Mouse (Mus musculus): ENCODE data around the gene Tstd1. TPM values are rescaled to one million over a fixed set of nuclear protein-coding genes. Genes with fewer than 3 reads are reported as not detected.
A peak's percentile ranks its signal among the peaks of the same experiment; 100 is the strongest.

The Tstd1 gene
- total and polyA plus RNA-seq, 3 experiments: 1.3 to 3.1 (median 1.8) TPM

DNA sequence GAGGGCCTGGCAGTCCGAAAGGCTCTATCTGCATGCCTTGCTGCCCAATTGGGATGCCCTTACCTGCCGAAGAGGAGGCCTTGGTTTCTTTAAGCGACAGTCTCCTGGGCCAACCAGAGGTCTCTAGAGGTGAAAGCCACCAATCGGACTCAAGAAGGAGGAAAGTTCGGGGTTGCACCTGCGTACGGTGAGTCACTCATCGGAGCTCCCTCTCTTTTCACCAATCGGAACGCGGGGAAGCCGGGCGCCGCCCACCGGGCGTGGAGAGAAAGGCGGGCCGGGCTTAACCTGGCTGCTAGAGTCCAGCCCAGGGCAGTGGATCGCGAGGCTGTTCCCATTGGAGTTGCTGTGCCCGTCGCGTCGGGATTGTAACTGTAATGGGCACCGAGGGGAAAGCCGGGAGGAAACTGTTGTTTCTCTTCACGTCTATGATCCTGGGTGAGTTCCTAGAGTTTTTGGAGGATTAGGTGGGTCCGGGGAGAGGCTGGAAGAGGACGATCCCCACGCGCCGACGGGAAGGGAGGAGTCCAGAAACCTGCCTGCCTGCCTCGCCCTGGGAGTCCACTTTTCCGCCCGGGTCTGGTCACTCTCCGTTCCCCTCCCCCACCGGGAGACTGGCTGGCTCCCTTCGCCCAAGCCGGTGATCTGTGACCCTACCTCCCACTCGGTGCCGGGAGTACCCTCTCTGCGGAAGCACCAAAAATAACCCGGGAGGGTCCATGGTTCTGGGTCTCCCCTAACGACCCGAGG lies 18.8 kb downstream of the Tstd1 start, which contains the start of gene F11r:
F11r (plus strand) TSS at position 272 of the 750 bp plus-strand sequence.
- DNase-seq: peak; percentile 88 to 89
- Histone ChIP-seq H3K9ac (ENCODE audit: low read depth, low read length) (peak within 1 kb of the TSS; percentile 74), H3K27ac (peak within 1 kb of the TSS; percentile 87), H3K36me3 (ENCODE audit: control insufficient read depth, insufficient read depth, low read length) (no peaks in the 10 kb centered on the region; the same call in 1 of the 2 replicates), H3K4me3 (peak within 1 kb of the TSS; percentile 59), H3K79me2 (replicated peaks; ENCODE audit: control insufficient read depth, insufficient read depth, low read length) (no peaks in the 10 kb centered on the region), H3K4me1 (ENCODE audit: control insufficient read depth, insufficient read depth, low read length) (peaks cover 15% of the 10 kb centered on the region), H3K27me3 (ENCODE audit: control insufficient read depth, insufficient read depth, low read length) (no peaks in the 10 kb centered on the region)
- intact Hi-C loops (cut with DNase I): loop anchor here (1.0 to 5.0 kb wide), 2 partner anchors 25 to 35 kb away; no protein-coding TSS in a partner anchor
- WGBS: 2% methylated on average over 46 of the region's 46 CpGs
- 0 out of 2 replicates have a peak, but pooled peaks have one; percentile 3 for TF ChIP-seq EP300 (IDR thresholded peaks at IDR 0.05; ENCODE audit: insufficient read depth, low read depth, low read length)
- peak; percentile 95 for TF ChIP-seq POLR2A (IDR thresholded peaks at IDR 0.05; ENCODE audit: insufficient read depth, low read depth, low read length)
- TF ChIP-seq CTCF (IDR thresholded peaks at IDR 0.05): peak; percentile 54

DNA sequence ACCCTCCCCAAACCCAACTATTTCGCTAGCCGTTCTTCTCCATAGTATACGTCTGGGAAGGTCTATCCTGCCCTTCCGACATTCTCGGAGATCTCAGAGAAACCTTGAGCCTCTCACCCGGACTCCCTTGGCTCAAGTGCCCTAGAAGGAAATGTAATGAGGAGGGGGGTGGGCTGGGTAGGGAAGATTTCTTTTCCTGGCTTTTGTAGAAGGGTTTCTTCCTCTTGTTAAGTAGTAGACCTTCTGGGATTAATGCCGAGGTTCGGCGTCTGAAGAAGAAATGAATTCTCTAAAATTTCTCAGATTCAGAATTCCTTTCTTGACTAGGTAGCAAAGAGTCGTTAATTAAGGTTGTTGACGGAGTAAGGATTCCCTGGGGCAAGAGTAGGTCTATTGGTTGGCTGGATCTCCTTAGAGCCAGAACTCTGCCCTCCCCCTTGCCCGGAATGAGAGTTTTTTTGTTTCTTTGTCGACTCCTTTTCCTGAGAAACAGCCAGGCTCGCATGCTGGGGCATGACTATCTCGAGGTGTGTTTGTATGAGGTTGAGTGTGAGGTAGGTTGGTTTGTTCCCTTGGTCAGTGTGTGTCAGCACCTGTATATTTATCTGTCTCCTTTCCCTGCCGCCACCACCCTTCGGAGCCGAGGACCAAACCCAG lies 19.5 kb downstream of the Tstd1 start:
- Histone ChIP-seq H3K4me1 (ENCODE audit: control insufficient read depth, insufficient read depth, low read length) (peaks cover 17% of the 10 kb centered on the region), H3K27me3 (ENCODE audit: control insufficient read depth, insufficient read depth, low read length) (no peaks in the 10 kb centered on the region), H3K36me3 (ENCODE audit: control insufficient read depth, insufficient read depth, low read length) (no peaks in the 10 kb centered on the region; the same call in 1 of the 2 replicates), H3K9ac (ENCODE audit: low read depth, low read length) (peak overlapping the region; percentile 74), H3K4me3 (peak overlapping the region; percentile 59), H3K79me2 (replicated peaks; ENCODE audit: control insufficient read depth, insufficient read depth, low read length) (no peaks in the 10 kb centered on the region), H3K27ac (peak overlapping the region; percentile 87)
- no peak for TF ChIP-seq POLR2A (IDR thresholded peaks at IDR 0.05; ENCODE audit: insufficient read depth, low read depth, low read length)
- TF ChIP-seq CTCF (IDR thresholded peaks at IDR 0.05): no peak
- TF ChIP-seq EP300 (IDR thresholded peaks at IDR 0.05; ENCODE audit: insufficient read depth, low read depth, low read length): 0 out of 2 replicates have a peak, but pooled peaks have one; percentile 20
- intact Hi-C loops (cut with DNase I): loop anchor here (5.0 kb wide), 1 partner anchor 34 kb away; no protein-coding TSS in a partner anchor
- WGBS: 6% methylated on average over 18 of the region's 18 CpGs
- DNase-seq: peak in 1 of 2 experiments; percentile 45

DNA sequence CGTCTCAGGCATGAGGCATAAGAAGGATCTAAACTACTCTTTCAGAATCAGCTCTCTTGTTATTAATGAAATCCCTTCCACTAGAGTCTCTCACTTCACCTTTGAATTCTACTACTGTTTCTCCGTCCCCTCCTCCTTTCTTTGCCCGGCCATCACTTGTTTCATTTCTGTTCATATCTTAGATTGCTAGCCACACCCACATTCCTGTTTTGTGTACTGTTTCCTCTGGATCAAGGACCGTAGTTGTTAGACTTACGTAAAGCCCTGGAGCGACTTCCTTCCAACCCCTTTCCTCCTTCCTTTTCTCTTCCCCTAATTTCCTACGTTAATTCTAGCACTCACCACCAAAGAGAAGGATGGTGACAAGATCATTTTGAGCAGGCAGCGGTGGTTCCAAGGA lies 20.4 kb downstream of the Tstd1 start:
- WGBS: 26% methylated on average over 8 of the region's 8 CpGs
- no peak for TF ChIP-seq EP300 (IDR thresholded peaks at IDR 0.05; ENCODE audit: insufficient read depth, low read depth, low read length)
- TF ChIP-seq CTCF (IDR thresholded peaks at IDR 0.05): no peak
- TF ChIP-seq POLR2A (IDR thresholded peaks at IDR 0.05; ENCODE audit: insufficient read depth, low read depth, low read length): no peak
- Histone ChIP-seq H3K36me3 (ENCODE audit: control insufficient read depth, insufficient read depth, low read length) (no peaks in the 10 kb centered on the region; the same call in 1 of the 2 replicates), H3K27me3 (ENCODE audit: control insufficient read depth, insufficient read depth, low read length) (no peaks in the 10 kb centered on the region), H3K9ac (ENCODE audit: low read depth, low read length) (peak overlapping the region; percentile 11), H3K27ac (peak overlapping the region; percentile 87), H3K4me3 (peak overlapping the region; percentile 59), H3K4me1 (ENCODE audit: control insufficient read depth, insufficient read depth, low read length) (peaks cover 19% of the 10 kb centered on the region), H3K79me2 (replicated peaks; ENCODE audit: control insufficient read depth, insufficient read depth, low read length) (peaks cover 3% of the 10 kb centered on the region)
- intact Hi-C loops (cut with DNase I): loop anchor here (5.0 kb wide), 1 partner anchor 33 kb away; no protein-coding TSS in a partner anchor
- DNase-seq: no peak

DNA sequence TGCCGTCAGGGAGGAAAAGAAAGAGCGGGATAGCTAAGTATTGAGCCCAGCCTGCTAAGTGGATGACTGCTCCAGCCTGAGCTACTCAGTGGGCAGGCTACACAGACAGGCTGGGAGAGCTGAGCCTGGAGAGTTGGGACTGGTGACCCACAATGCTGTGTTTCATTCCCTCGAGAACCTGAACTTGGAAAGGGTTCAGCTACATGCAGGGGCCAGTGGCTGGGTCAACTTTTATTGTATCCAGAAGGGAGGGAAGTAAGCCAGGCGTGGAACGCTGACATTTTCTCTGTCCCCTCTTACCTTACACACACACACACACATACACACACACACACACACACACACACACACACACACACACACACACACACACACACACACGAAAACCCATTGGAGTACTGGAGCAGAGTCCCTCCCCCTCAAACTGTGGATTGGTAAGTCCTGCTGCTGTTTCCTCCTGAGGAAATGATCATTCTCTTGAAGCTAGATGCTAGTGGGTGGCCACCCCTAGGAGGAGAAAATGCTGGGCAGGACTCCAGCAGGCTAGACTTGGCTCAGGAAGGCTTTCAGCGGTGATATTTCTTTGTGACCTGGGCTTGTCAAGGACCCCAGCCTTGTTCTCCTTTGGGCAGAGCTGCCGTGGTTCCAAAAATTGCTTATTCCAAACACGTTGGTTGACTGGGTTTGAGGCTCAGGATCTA lies 21.5 kb downstream of the Tstd1 start:
- Histone ChIP-seq H3K27me3 (ENCODE audit: control insufficient read depth, insufficient read depth, low read length) (no peaks in the 10 kb centered on the region), H3K4me3 (peak overlapping the region; percentile 59), H3K9ac (ENCODE audit: low read depth, low read length) (peak overlapping the region; percentile 11), H3K79me2 (replicated peaks; ENCODE audit: control insufficient read depth, insufficient read depth, low read length) (peaks cover 3% of the 10 kb centered on the region), H3K27ac (peak overlapping the region; percentile 87), H3K36me3 (ENCODE audit: control insufficient read depth, insufficient read depth, low read length) (no peaks in the 10 kb centered on the region; the same call in 1 of the 2 replicates), H3K4me1 (ENCODE audit: control insufficient read depth, insufficient read depth, low read length) (peaks cover 19% of the 10 kb centered on the region)
- WGBS: 9% methylated on average over 9 of the region's 9 CpGs
- peak; percentile 77 to 84 for DNase-seq
- intact Hi-C loops (cut with DNase I): no loop called here
- TF ChIP-seq CTCF (IDR thresholded peaks at IDR 0.05) (peak; percentile 38), EP300 (IDR thresholded peaks at IDR 0.05; ENCODE audit: insufficient read depth, low read depth, low read length) (0 out of 2 replicates have a peak, but pooled peaks have one; percentile 44), POLR2A (IDR thresholded peaks at IDR 0.05; ENCODE audit: insufficient read depth, low read depth, low read length) (peak; percentile 52; the same call in 1 of the 2 replicates)
